8 mouse cellular contexts compared by ENCODE assay signal in the genomic region with DNA sequence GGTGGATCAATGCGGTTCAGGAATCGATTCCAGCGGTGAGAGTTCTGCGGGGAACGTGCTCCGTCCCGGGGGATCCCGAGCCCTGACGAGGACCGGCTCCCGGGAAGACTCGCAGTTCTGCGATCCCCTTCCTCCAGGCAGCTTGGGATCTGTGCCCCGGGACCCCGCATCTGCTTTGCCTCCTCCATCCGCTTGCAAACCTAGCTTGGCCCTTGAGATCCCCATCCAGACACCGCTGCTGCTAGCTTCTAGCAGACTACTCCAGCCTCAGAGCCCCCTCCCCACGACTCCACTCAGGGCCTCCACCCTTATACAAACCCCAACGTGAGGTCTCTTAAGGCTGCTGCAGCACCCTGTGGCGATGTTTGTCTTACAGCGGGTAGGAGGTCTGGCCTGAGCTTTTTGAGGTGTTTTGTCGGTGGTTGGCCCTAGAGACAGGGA. TPM values are rescaled to one million over a fixed set of nuclear protein-coding genes. Genes with fewer than 3 reads are reported as not detected.
DNase-seq lines count a peak whose midpoint lies in the region; ATAC-seq lines count a peak whose summit lies in the region.

No protein-coding gene starts in this region.

- H3K27ac ChIP-seq in brown adipose tissue, adult 24 weeks (replicated peaks; ENCODE audit: low read depth, low read length): peak overlapping the region; percentile 82
- H3K27ac ChIP-seq in hindbrain, embryonic 16.5 days (ENCODE audit: low read depth, low read length): peak overlapping the region; percentile 95
- peak overlapping the region; percentile 93 for H3K27ac ChIP-seq in midbrain, embryonic 15.5 days

- peak; percentile 31 for ATAC-seq in hindbrain, embryonic 16.5 days
- peak; percentile 69 for ATAC-seq in midbrain, embryonic 15.5 days (replicated peaks)

- no peaks in the 10 kb centered on the region for H3K36me3 ChIP-seq in hindbrain, embryonic 16.5 days (ENCODE audit: control insufficient read depth, insufficient read depth, low read length)
- H3K36me3 ChIP-seq in midbrain, embryonic 15.5 days (replicated peaks): no peaks in the 10 kb centered on the region

- WGBS in hindbrain, embryonic 16.5 days: under 1% methylated on average over 22 of the region's 22 CpGs
- WGBS in midbrain, embryonic 15.5 days: 0% methylated on average over 22 of the region's 22 CpGs

- H3K4me2 ChIP-seq in hindbrain, embryonic 16.5 days (ENCODE audit: low read length): peak overlapping the region; percentile 73
- peak overlapping the region; percentile 83 for H3K4me2 ChIP-seq in midbrain, embryonic 15.5 days

- H3K9ac ChIP-seq in hindbrain, embryonic 16.5 days (ENCODE audit: low read depth, low read length): peak overlapping the region; percentile 95
- peak overlapping the region; percentile 88 for H3K9ac ChIP-seq in midbrain, embryonic 15.5 days

- H3K9me3 ChIP-seq in hindbrain, embryonic 16.5 days (ENCODE audit: control insufficient read depth, low read length): no peaks in the 10 kb centered on the region
- H3K9me3 ChIP-seq in midbrain, embryonic 15.5 days: no peaks in the 10 kb centered on the region

- peaks cover 10% of the 10 kb centered on the region for H3K4me1 ChIP-seq in brown adipose tissue, adult 24 weeks (ENCODE audit: control insufficient read depth, insufficient read depth, insufficient read length, low read length)
- H3K4me1 ChIP-seq in hindbrain, embryonic 16.5 days (ENCODE audit: control insufficient read depth, insufficient read depth, low read depth, low read length): peaks cover 19% of the 10 kb centered on the region
- H3K4me1 ChIP-seq in midbrain, embryonic 15.5 days: peaks cover 35% of the 10 kb centered on the region

- H3K27me3 ChIP-seq in hindbrain, embryonic 16.5 days (replicated peaks; ENCODE audit: control insufficient read depth, insufficient read depth, low read length): no peaks in the 10 kb centered on the region
- H3K27me3 ChIP-seq in midbrain, embryonic 15.5 days (replicated peaks): no peaks in the 10 kb centered on the region

- peak overlapping the region; percentile 87 for H3K4me3 ChIP-seq in brown adipose tissue, adult 24 weeks (ENCODE audit: insufficient read depth, low read depth, low read length)
- H3K4me3 ChIP-seq in hindbrain, embryonic 16.5 days (ENCODE audit: low read length): peak overlapping the region; percentile 87
- peak overlapping the region; percentile 69 for H3K4me3 ChIP-seq in midbrain, embryonic 15.5 days

- peak; percentile 69 for DNase-seq in embryo, embryonic 10.5 days (ENCODE audit: low spot score)
- no peak for DNase-seq in embryo, embryonic 9.5 days (ENCODE audit: extremely low spot score)
- DNase-seq in 3T3-L1 (ENCODE audit: low read depth, low spot score): peak; percentile 49
- DNase-seq in right cerebral cortex, postnatal 4 days: no peak
- DNase-seq in ovary, postnatal 36 days (ENCODE audit: low spot score): no peak

RNA-seq across cellular contexts. Expression of a gene that starts 0.5 kb away (rescaled TPM):
- polyA plus RNA-seq in brown adipose tissue, adult 24 weeks (2012; ENCODE audit: insufficient read depth, insufficient read length, missing spikeins): 265 and 375 TPM in 2 replicates
- polyA plus RNA-seq in hindbrain, embryonic 16.5 days (2015; fragmentation: Nextera tagmentation; extraction: Ambion mirVana): 118 and 125 TPM in 2 replicates
- 120 and 125 TPM in 2 replicates for polyA plus RNA-seq in midbrain, embryonic 15.5 days (2015; fragmentation: Nextera tagmentation; extraction: Ambion mirVana)

Comparison
In these comparisons a context has a peak if more than half of its experiments do, and no peak if none do; other contexts are left out.
1. DNase-seq: peak in embryo, embryonic 10.5 days (single experiment) and 3T3-L1 (single experiment); none in embryo, embryonic 9.5 days (single experiment), right cerebral cortex, postnatal 4 days (single experiment) and ovary, postnatal 36 days (single experiment).
2. Peak in every context shown above with its lines, with median percentiles within 50 percentile points of each other: H3K27ac ChIP-seq and H3K4me3 ChIP-seq.